Mouse (Mus musculus): ENCODE data around the gene Nptx1. TPM values are rescaled to one million over a fixed set of nuclear protein-coding genes. Genes with fewer than 3 reads are reported as not detected.

Nptx1 gene
- polyA plus RNA-seq, 1 experiment from 2014 or later, result 1.2 TPM

GRCm38 (mm10) chr11:119521920-119522710 lies 25.4 kb downstream of the Nptx1 start:
- no peak overlapping the region for H3K9ac ChIP-seq
- no peak overlapping the region for H3K4me3 ChIP-seq (replicated peaks)
- no peak overlapping the region for H3K4me2 ChIP-seq (replicated peaks)
- WGBS, result 70% methylated on average over 6 of the region's 6 CpGs
- H3K4me1 ChIP-seq, result peaks cover 6% of the 10 kb centered on the region
- H3K27me3 ChIP-seq, result no peaks in the 10 kb centered on the region
- no peak overlapping the region for H3K27ac ChIP-seq (replicated peaks)
- no peaks in the 10 kb centered on the region for H3K9me3 ChIP-seq (replicated peaks)
- no peaks in the 10 kb centered on the region for H3K36me3 ChIP-seq
- ATAC-seq (ENCODE audit: insufficient number of reproducible peaks, low FRiP score, low TSS enrichment, low read depth), result no peak

GRCm38 (mm10) chr11:119520713-119521063 lies 26.9 kb downstream of the Nptx1 start:
- Histone ChIP-seq H3K4me1 (peaks cover 18% of the 10 kb centered on the region), H3K9ac (no peak overlapping the region), H3K9me3 (replicated peaks) (no peaks in the 10 kb centered on the region), H3K27me3 (no peaks in the 10 kb centered on the region), H3K27ac (replicated peaks) (no peak overlapping the region), H3K4me2 (replicated peaks) (no peak overlapping the region), H3K36me3 (no peaks in the 10 kb centered on the region), H3K4me3 (replicated peaks) (no peak overlapping the region)
- ATAC-seq (ENCODE audit: insufficient number of reproducible peaks, low FRiP score, low TSS enrichment, low read depth), result no peak

GRCm38 (mm10) chr11:119520005-119520712 lies 27.4 kb downstream of the Nptx1 start:
- Histone ChIP-seq H3K4me1 (peaks cover 23% of the 10 kb centered on the region), H3K27ac (replicated peaks) (no peak overlapping the region), H3K9ac (no peak overlapping the region), H3K4me2 (replicated peaks) (no peak overlapping the region), H3K36me3 (no peaks in the 10 kb centered on the region), H3K4me3 (replicated peaks) (no peak overlapping the region), H3K9me3 (replicated peaks) (no peaks in the 10 kb centered on the region), H3K27me3 (no peaks in the 10 kb centered on the region)
- 56% methylated on average over 5 of the region's 5 CpGs for WGBS
- ATAC-seq (ENCODE audit: insufficient number of reproducible peaks, low FRiP score, low TSS enrichment, low read depth), result no peak

- Histone ChIP-seq H3K4me3 (replicated peaks) (no peak overlapping the region), H3K9ac (no peak overlapping the region), H3K27ac (replicated peaks) (no peak overlapping the region), H3K4me1 (peaks cover 26% of the 10 kb centered on the region), H3K27me3 (no peaks in the 10 kb centered on the region), H3K9me3 (replicated peaks) (no peaks in the 10 kb centered on the region), H3K36me3 (no peaks in the 10 kb centered on the region), H3K4me2 (replicated peaks) (no peak overlapping the region)
- 82% methylated on average over 1 of the region's 1 CpGs for WGBS
- no peak for ATAC-seq (ENCODE audit: insufficient number of reproducible peaks, low FRiP score, low TSS enrichment, low read depth)
These were observed 28.2 kb downstream of the Nptx1 start for GRCm38 (mm10) chr11:119519387-119519786.

GRCm38 (mm10) chr11:119516677-119517361 lies 30.7 kb downstream of the Nptx1 start:
- Histone ChIP-seq H3K4me3 (replicated peaks) (no peak overlapping the region), H3K9ac (no peak overlapping the region), H3K36me3 (no peaks in the 10 kb centered on the region), H3K9me3 (replicated peaks) (no peaks in the 10 kb centered on the region), H3K27me3 (no peaks in the 10 kb centered on the region), H3K4me1 (peaks cover 31% of the 10 kb centered on the region), H3K27ac (replicated peaks) (no peak overlapping the region), H3K4me2 (replicated peaks) (no peak overlapping the region)
- ATAC-seq (ENCODE audit: insufficient number of reproducible peaks, low FRiP score, low TSS enrichment, low read depth), result no peak
- WGBS, result 68% methylated on average over 12 of the region's 12 CpGs

GRCm38 (mm10) chr11:119515823-119516676 lies 31.5 kb downstream of the Nptx1 start:
- Histone ChIP-seq H3K27me3 (no peaks in the 10 kb centered on the region), H3K9ac (no peak overlapping the region), H3K9me3 (replicated peaks) (no peaks in the 10 kb centered on the region), H3K4me2 (replicated peaks) (no peak overlapping the region), H3K27ac (replicated peaks) (no peak overlapping the region), H3K4me3 (replicated peaks) (no peak overlapping the region), H3K36me3 (no peaks in the 10 kb centered on the region), H3K4me1 (peaks cover 31% of the 10 kb centered on the region)
- WGBS, result 60% methylated on average over 16 of the region's 16 CpGs
- ATAC-seq (ENCODE audit: insufficient number of reproducible peaks, low FRiP score, low TSS enrichment, low read depth), result no peak

GRCm38 (mm10) chr11:119514967-119515636 lies 32.5 kb downstream of the Nptx1 start:
- H3K27me3 ChIP-seq, result no peaks in the 10 kb centered on the region
- peak overlapping the region; percentile 43 for H3K4me2 ChIP-seq (replicated peaks)
- H3K36me3 ChIP-seq, result no peaks in the 10 kb centered on the region
- 3% methylated on average over 21 of the region's 21 CpGs for WGBS
- H3K9me3 ChIP-seq (replicated peaks), result no peaks in the 10 kb centered on the region
- H3K27ac ChIP-seq (replicated peaks), result no peak overlapping the region
- H3K4me1 ChIP-seq, result peaks cover 31% of the 10 kb centered on the region
- peak; percentile 44; the same call in 1 of the 2 replicates for ATAC-seq (ENCODE audit: insufficient number of reproducible peaks, low FRiP score, low TSS enrichment, low read depth)
- peak overlapping the region; percentile 15 for H3K4me3 ChIP-seq (replicated peaks)
- no peak overlapping the region for H3K9ac ChIP-seq

GRCm38 (mm10) chr11:119514108-119514860 lies 33.3 kb downstream of the Nptx1 start:
- Histone ChIP-seq H3K4me2 (replicated peaks) (peak overlapping the region; percentile 43), H3K4me3 (replicated peaks) (no peak overlapping the region), H3K27ac (replicated peaks) (no peak overlapping the region), H3K36me3 (no peaks in the 10 kb centered on the region), H3K9ac (no peak overlapping the region), H3K27me3 (no peaks in the 10 kb centered on the region), H3K4me1 (peaks cover 31% of the 10 kb centered on the region), H3K9me3 (replicated peaks) (no peaks in the 10 kb centered on the region)
- no peak for ATAC-seq (ENCODE audit: insufficient number of reproducible peaks, low FRiP score, low TSS enrichment, low read depth)
- 51% methylated on average over 16 of the region's 16 CpGs for WGBS

- 37% methylated on average over 9 of the region's 9 CpGs for WGBS
- ATAC-seq (ENCODE audit: insufficient number of reproducible peaks, low FRiP score, low TSS enrichment, low read depth), result no peak
These were observed 34.4 kb downstream of the Nptx1 start for GRCm38 (mm10) chr11:119513038-119513659.

More at GRCm38 (mm10) chr11:119513038-119513659, 34.4 kb downstream of the Nptx1 start:
- Histone ChIP-seq H3K4me1 (peaks cover 31% of the 10 kb centered on the region), H3K9ac (no peak overlapping the region), H3K4me2 (replicated peaks) (no peak overlapping the region), H3K27ac (replicated peaks) (no peak overlapping the region), H3K36me3 (peaks cover 4% of the 10 kb centered on the region), H3K4me3 (replicated peaks) (no peak overlapping the region), H3K27me3 (no peaks in the 10 kb centered on the region), H3K9me3 (replicated peaks) (no peaks in the 10 kb centered on the region)
